Comparison of ENCODE assay signal across 18 mouse cellular contexts in genomic region chr11:13885775-13886174, GRCm38 (mm10).
DNase-seq lines count a peak whose midpoint lies in the region; ATAC-seq and TF ChIP-seq lines count a peak whose summit lies in the region.
"Had no signal": no experiment of that assay in that cellular context is flagged by ENCODE, and none has a peak within 500 bp of the region (broad histone marks: within the 10 kb centered on the region; RNA-seq: fewer than 3 reads in every experiment).

No protein-coding gene starts in this region.

- no peak for ATAC-seq in forebrain, embryonic 14.5 days
- ATAC-seq in forebrain, embryonic 16.5 days: no peak
- no peak for ATAC-seq in kidney, postnatal 0 days (replicated peaks; ENCODE audit: low FRiP score, low read depth)
- peak; percentile 90 for ATAC-seq in limb, embryonic 14.5 days (ENCODE audit: low FRiP score, low read depth)
- ATAC-seq: intestine, embryonic 16.5 days had no signal

- TF ChIP-seq POLR2A in brain, embryonic 14.5 days (IDR thresholded peaks at IDR 0.05; ENCODE audit: borderline replicate concordance, extremely low read depth, insufficient read depth, insufficient read length, poor library complexity, severe bottlenecking): no peak
- TF ChIP-seq POLR2A in limb, embryonic 14.5 days (IDR thresholded peaks at IDR 0.05; ENCODE audit: borderline replicate concordance, extremely low read depth, insufficient read depth, insufficient read length): no peak

- WGBS in forebrain, embryonic 14.5 days: 61% methylated on average over 3 of the region's 3 CpGs
- WGBS in forebrain, embryonic 16.5 days: 58% methylated on average over 3 of the region's 3 CpGs
- 19% methylated on average over 3 of the region's 3 CpGs for WGBS in kidney, postnatal 0 days
- WGBS in limb, embryonic 14.5 days: 30% methylated on average over 3 of the region's 3 CpGs

- no peaks in the 10 kb centered on the region for H3K27me3 ChIP-seq in forebrain, embryonic 14.5 days (replicated peaks; ENCODE audit: control insufficient read depth, insufficient read depth, low read length)
- H3K27me3 ChIP-seq in forebrain, embryonic 16.5 days (replicated peaks; ENCODE audit: control insufficient read depth, insufficient read depth, low read length): no peaks in the 10 kb centered on the region
- no peaks in the 10 kb centered on the region for H3K27me3 ChIP-seq in kidney, postnatal 0 days (ENCODE audit: insufficient read depth, low read length)
- H3K27me3 ChIP-seq in limb, embryonic 14.5 days (ENCODE audit: control insufficient read depth, insufficient read depth, low read length): no peaks in the 10 kb centered on the region
- H3K27me3 ChIP-seq: hindbrain, embryonic 15.5 days had no signal

- H3K9me3 ChIP-seq in forebrain, embryonic 14.5 days (replicated peaks; ENCODE audit: control insufficient read depth, low read length): no peaks in the 10 kb centered on the region
- no peaks in the 10 kb centered on the region for H3K9me3 ChIP-seq in forebrain, embryonic 16.5 days (ENCODE audit: control insufficient read depth, low read length)
- no peaks in the 10 kb centered on the region for H3K9me3 ChIP-seq in kidney, postnatal 0 days (replicated peaks; ENCODE audit: low read length)
- no peaks in the 10 kb centered on the region for H3K9me3 ChIP-seq in limb, embryonic 14.5 days (ENCODE audit: control insufficient read depth, low read length)
- H3K9me3 ChIP-seq: hindbrain, embryonic 15.5 days had no signal

- no peak overlapping the region for H3K4me3 ChIP-seq in forebrain, embryonic 14.5 days (ENCODE audit: low read depth, low read length)
- H3K4me3 ChIP-seq in forebrain, embryonic 16.5 days (replicated peaks; ENCODE audit: low read length): no peak overlapping the region
- H3K4me3 ChIP-seq in kidney, postnatal 0 days (replicated peaks; ENCODE audit: low read depth, low read length): no peak overlapping the region
- no peak overlapping the region for H3K4me3 ChIP-seq in limb, embryonic 14.5 days (replicated peaks; ENCODE audit: low read length)
- H3K4me3 ChIP-seq: heart, adult 2 months; hindbrain, embryonic 15.5 days had no signal

- DNase-seq in forebrain, embryonic 14.5 days (ENCODE audit: low spot score): peak; percentile 38
- DNase-seq in kidney, postnatal 0 days (ENCODE audit: low spot score): peak; percentile 77
- no peak for DNase-seq in kidney, postnatal 36 days
- peak; percentile 56 for DNase-seq in brain, embryonic 14.5 days (ENCODE audit: low read depth)
- peak; percentile 64 for DNase-seq in limb, embryonic 14.5 days (ENCODE audit: low spot score)
- no peak for DNase-seq in heart, adult 18-20 months
- no peak for DNase-seq in B cell, adult 2 months
- DNase-seq: adrenal gland, adult 2 months; cerebellum, adult 11 months; cerebellum, postnatal 25 days; heart, adult 2 months; lung, adult 18-20 months; lung, postnatal 36 days; retina, postnatal 1 day; thymus, postnatal 4 days had no signal

- no peak overlapping the region for H3K27ac ChIP-seq in forebrain, embryonic 14.5 days (ENCODE audit: low read depth, low read length)
- H3K27ac ChIP-seq in forebrain, embryonic 16.5 days (ENCODE audit: low read length): no peak overlapping the region
- no peak overlapping the region for H3K27ac ChIP-seq in kidney, postnatal 0 days
- H3K27ac ChIP-seq in limb, embryonic 14.5 days (replicated peaks; ENCODE audit: low read depth, low read length): no peak overlapping the region
- H3K27ac ChIP-seq: heart, adult 2 months; hindbrain, embryonic 15.5 days had no signal

- no peak for TF ChIP-seq CTCF in kidney, postnatal 0 days (IDR thresholded peaks at IDR 0.05; ENCODE audit: low read depth)
- TF ChIP-seq CTCF in brain, embryonic 14.5 days (IDR thresholded peaks at IDR 0.05; ENCODE audit: borderline replicate concordance, extremely low read depth, insufficient read depth, insufficient read length): no peak

- H3K9ac ChIP-seq in forebrain, embryonic 14.5 days (ENCODE audit: low read length): no peak overlapping the region
- no peak overlapping the region for H3K9ac ChIP-seq in forebrain, embryonic 16.5 days (replicated peaks; ENCODE audit: low read depth, low read length)
- no peak overlapping the region for H3K9ac ChIP-seq in kidney, postnatal 0 days (ENCODE audit: low read depth, low read length)
- H3K9ac ChIP-seq in limb, embryonic 14.5 days (ENCODE audit: low read depth, low read length, severe bottlenecking): no peak overlapping the region
- H3K9ac ChIP-seq: hindbrain, embryonic 15.5 days had no signal

- H3K4me2 ChIP-seq in forebrain, embryonic 14.5 days (ENCODE audit: low read length): no peak overlapping the region
- no peak overlapping the region for H3K4me2 ChIP-seq in forebrain, embryonic 16.5 days (ENCODE audit: low read length)
- no peak overlapping the region for H3K4me2 ChIP-seq in kidney, postnatal 0 days (ENCODE audit: low read length)
- H3K4me2 ChIP-seq in limb, embryonic 14.5 days (replicated peaks; ENCODE audit: low read depth, low read length, severe bottlenecking): no peak overlapping the region
- H3K4me2 ChIP-seq: hindbrain, embryonic 15.5 days had no signal

- H3K36me3 ChIP-seq in forebrain, embryonic 14.5 days (ENCODE audit: control insufficient read depth, insufficient read depth, low read length): no peaks in the 10 kb centered on the region
- H3K36me3 ChIP-seq in forebrain, embryonic 16.5 days (ENCODE audit: control insufficient read depth, insufficient read depth): no peaks in the 10 kb centered on the region
- no peaks in the 10 kb centered on the region for H3K36me3 ChIP-seq in kidney, postnatal 0 days (ENCODE audit: insufficient read depth, low read length)
- H3K36me3 ChIP-seq in limb, embryonic 14.5 days (ENCODE audit: control insufficient read depth, insufficient read depth, low read length): no peaks in the 10 kb centered on the region
- H3K36me3 ChIP-seq: hindbrain, embryonic 15.5 days had no signal

- no peaks in the 10 kb centered on the region for H3K4me1 ChIP-seq in forebrain, embryonic 14.5 days (ENCODE audit: control insufficient read depth, insufficient read depth, low read length)
- no peaks in the 10 kb centered on the region for H3K4me1 ChIP-seq in forebrain, embryonic 16.5 days (replicated peaks; ENCODE audit: control insufficient read depth, insufficient read depth, low read length)
- no peaks in the 10 kb centered on the region for H3K4me1 ChIP-seq in kidney, postnatal 0 days (replicated peaks; ENCODE audit: insufficient read depth, low read length)
- H3K4me1 ChIP-seq in limb, embryonic 14.5 days (ENCODE audit: control insufficient read depth, insufficient read depth, low read length): no peaks in the 10 kb centered on the region
- H3K4me1 ChIP-seq: hindbrain, embryonic 15.5 days had no signal

Comparison
In these comparisons a context has a peak if more than half of its experiments do, and no peak if none do; other contexts are left out.
1. DNase-seq: peak in forebrain, embryonic 14.5 days (single experiment), kidney, postnatal 0 days (single experiment), brain, embryonic 14.5 days (single experiment) and limb, embryonic 14.5 days (single experiment); none in kidney, postnatal 36 days (0 of 2), heart, adult 18-20 months (0 of 2) and B cell, adult 2 months (0 of 2).